Mouse (Mus musculus): ENCODE data around the gene Ephb1.

DNA sequence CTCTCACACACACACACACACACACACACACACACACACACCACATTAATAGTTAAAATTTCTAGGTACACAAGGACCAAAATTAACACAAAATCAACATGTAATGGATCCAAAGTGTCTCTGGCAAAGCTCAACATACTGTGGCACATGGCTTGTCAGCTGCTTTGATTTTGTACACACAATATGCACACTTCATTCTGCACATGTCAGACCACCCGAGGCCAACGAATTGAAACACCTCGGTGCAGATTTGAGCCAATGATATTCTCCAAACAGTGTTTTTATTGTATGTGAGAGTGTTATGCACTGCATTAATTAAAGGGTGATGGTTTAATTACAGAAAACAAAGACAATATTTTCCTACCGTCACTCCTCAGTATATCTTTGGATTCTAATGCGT lies 152.6 kb downstream of the Ephb1 start:
- TF ChIP-seq POLR2A (IDR thresholded peaks at IDR 0.05; ENCODE audit: low read depth, low read length) (no peak), CTCF (conservative IDR thresholded peaks at IDR 0.05; ENCODE audit: insufficient read depth, insufficient read length, low read depth, low read length) (no peak)
